Mouse (Mus musculus) T-helper 17 cell (primary cell): ENCODE results near the gene Foxe3.

Source experiments
- in situ Hi-C, 2 experiments: fragments of 300-600 bp; cut with MboI, MseI; formaldehyde crosslinking; loops; 1 replicate in 1 of 2; 2 replicates in 1 of 2; pipeline ENCODE4 v1.15.1; 2025; ENCODE audit warnings: high pct_unique_total_duplicates in 2 of 2

Foxe3 gene

GRCm38 (mm10) chr4:114917091-114917490 is 8.7 kb downstream of the Foxe3 start:
- in situ Hi-C loops: loop anchor here in 1 of 2 experiments (25.0 kb wide), 1 partner anchor 255 kb away; no protein-coding TSS in a partner anchor

- in situ Hi-C loops: loop anchor here in 1 of 2 experiments (25.0 kb wide), 1 partner anchor 254 kb away; no protein-coding TSS in a partner anchor
These were observed 9.8 kb downstream of the Foxe3 start for GRCm38 (mm10) chr4:114916056-114916455.

- in situ Hi-C loops: loop anchor here in 1 of 2 experiments (5.0 to 25.0 kb wide), 2 partner anchors 34 to 251 kb away; no protein-coding TSS in a partner anchor
These were observed 12.2 kb downstream of the Foxe3 start for GRCm38 (mm10) chr4:114913594-114913962.

GRCm38 (mm10) chr4:114912705-114913593 is 12.9 kb downstream of the Foxe3 start:
- in situ Hi-C loops: loop anchor here in 1 of 2 experiments (5.0 to 25.0 kb wide), 2 partner anchors 34 to 251 kb away; no protein-coding TSS in a partner anchor

GRCm38 (mm10) chr4:114909602-114910484 is 16.0 kb downstream of the Foxe3 start:
- in situ Hi-C loops: loop anchor here in 1 of 2 experiments (5.0 to 25.0 kb wide), 2 partner anchors 37 to 248 kb away; no protein-coding TSS in a partner anchor

GRCm38 (mm10) chr4:114908829-114909601 is 16.8 kb downstream of the Foxe3 start, which contains the start of gene Foxd2:
Foxd2 (minus strand) TSS chr4:114908873.
- in situ Hi-C loops: loop anchor here in 1 of 2 experiments (25.0 kb wide), 1 partner anchor 247 kb away; no protein-coding TSS in a partner anchor

- in situ Hi-C loops: loop anchor here in 1 of 2 experiments (25.0 kb wide), 1 partner anchor 246 kb away; no protein-coding TSS in a partner anchor
These were observed 17.6 kb downstream of the Foxe3 start for GRCm38 (mm10) chr4:114907951-114908828.

- in situ Hi-C loops: loop anchor here in 1 of 2 experiments (25.0 kb wide), 1 partner anchor 245 kb away; no protein-coding TSS in a partner anchor
These were observed 18.5 kb downstream of the Foxe3 start for GRCm38 (mm10) chr4:114907056-114907917.

- in situ Hi-C loops: loop anchor here in 1 of 2 experiments (25.0 kb wide), 1 partner anchor 244 kb away; no protein-coding TSS in a partner anchor
These were observed 19.7 kb downstream of the Foxe3 start for GRCm38 (mm10) chr4:114905969-114906680.

- in situ Hi-C loops: loop anchor here in 1 of 2 experiments (25.0 kb wide), 1 partner anchor 243 kb away; no protein-coding TSS in a partner anchor
These were observed 20.3 kb downstream of the Foxe3 start for GRCm38 (mm10) chr4:114905501-114905900.

GRCm38 (mm10) chr4:114903422-114903782 is 22.4 kb downstream of the Foxe3 start:
- in situ Hi-C loops: loop anchor here in 1 of 2 experiments (25.0 kb wide), 1 partner anchor 241 kb away; no protein-coding TSS in a partner anchor

- in situ Hi-C loops: loop anchor here in 1 of 2 experiments (25.0 kb wide), 1 partner anchor 241 kb away; no protein-coding TSS in a partner anchor
These were observed 23.0 kb downstream of the Foxe3 start for GRCm38 (mm10) chr4:114902641-114903421.

- in situ Hi-C loops: loop anchor here in 1 of 2 experiments (25.0 kb wide), 1 partner anchor 239 kb away; no protein-coding TSS in a partner anchor
These were observed 24.0 kb downstream of the Foxe3 start for GRCm38 (mm10) chr4:114901643-114902351.

- in situ Hi-C loops: loop anchor here in 1 of 2 experiments (25.0 kb wide), 1 partner anchor 239 kb away; no protein-coding TSS in a partner anchor
These were observed 24.8 kb downstream of the Foxe3 start for GRCm38 (mm10) chr4:114900866-114901642.

- in situ Hi-C loops: loop anchor here (5.0 to 25.0 kb wide), 2 partner anchors 238 to 253 kb away; no protein-coding TSS in a partner anchor
These were observed 25.9 kb downstream of the Foxe3 start for GRCm38 (mm10) chr4:114899885-114900284.
